Mouse (Mus musculus): ENCODE results near the gene Cfap97d1.

The Cfap97d1 gene

DNA sequence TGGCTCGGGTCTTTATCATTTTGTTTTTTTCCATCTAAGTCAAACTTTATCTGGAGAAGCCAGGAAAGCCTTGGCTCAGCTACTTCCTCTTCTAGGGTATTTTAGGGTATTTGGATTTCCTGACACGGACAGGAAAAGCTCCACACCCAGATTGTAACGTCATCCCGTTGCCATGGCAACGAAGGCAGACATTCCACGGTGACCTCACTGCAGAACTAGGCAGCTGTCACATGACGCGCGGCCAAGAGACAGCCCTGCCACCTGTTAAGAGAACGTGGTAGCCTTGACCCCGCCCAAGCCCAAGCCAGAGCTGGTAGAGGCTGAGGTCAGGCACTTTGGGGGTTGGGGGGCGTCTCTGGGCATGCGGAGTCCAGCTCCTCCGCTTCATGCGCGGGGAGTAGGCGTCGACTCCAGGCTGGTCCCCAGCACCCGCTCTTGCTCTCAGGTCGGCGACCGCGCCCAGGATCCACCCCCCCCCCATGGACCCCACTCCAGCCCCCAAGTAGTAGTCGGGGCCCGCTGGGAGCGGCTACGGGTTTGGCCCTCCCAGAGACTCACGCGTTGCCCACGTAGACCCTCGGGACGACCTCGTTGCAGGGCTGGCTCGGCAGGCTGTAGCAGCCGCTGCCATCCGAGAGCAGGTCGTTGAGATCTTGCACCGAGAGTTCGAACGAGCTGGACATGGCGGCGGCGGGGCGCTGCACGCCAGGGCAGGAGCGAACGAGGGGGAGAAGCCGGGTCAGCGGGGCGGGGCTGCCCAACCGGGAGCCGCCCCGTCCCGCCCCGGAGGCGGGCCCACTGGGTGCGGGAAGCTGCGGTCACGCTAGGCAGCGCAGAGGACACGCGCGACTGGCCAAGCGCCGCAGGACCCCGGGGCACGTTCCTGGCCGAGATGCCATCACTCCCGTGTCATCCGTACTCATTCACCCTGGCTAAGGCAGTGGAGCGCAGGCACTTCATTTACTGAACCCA is at the start of gene Cfap97d1:
Gene Cfap97d1 (plus strand): TSS at position 226 of the 972 bp plus-strand sequence.
- DNase-seq (ENCODE audit: low spot score) = peak; percentile 98

DNA sequence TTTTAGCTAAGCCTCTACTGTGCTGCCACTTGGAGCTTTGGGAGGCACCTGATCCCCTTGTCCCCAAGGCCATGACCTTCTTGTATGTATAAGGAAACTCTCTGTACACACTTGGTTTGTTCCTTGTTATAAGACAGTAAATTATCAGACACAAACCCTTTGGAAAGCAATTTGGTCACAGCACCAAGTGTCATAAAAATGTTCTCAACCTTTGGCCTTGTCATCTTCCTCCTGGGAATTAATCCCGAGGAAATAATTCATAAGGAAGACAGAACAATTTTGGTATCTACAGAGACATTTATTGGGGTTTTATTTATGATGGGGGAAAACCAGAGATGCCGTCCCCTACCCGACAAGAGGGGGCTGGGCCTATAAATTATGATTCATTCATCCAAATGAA is 48.3 kb upstream of the Cfap97d1 start:
- DNase-seq (ENCODE audit: low spot score) = no peak

DNA sequence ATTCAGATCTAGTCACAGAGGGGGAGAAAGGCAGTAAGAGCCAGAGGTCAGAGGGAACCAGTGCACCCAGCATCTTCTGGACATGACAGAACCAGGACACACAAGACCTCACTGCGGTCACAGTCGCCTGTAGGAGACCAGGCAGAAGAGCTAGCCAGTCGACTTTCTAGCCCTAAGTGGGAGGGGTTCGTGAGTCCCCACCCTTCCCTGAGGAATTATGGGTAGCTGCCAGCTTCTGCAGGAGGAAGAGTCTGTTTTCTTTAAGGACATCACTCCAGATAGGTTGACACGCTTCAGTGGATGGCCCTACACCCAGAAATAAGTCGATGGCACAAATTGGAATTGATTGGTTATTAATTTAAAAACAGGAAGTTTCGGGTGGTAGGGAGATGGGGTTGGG is 47.7 kb upstream of the Cfap97d1 start:
- DNase-seq (ENCODE audit: low spot score) = no peak

DNA sequence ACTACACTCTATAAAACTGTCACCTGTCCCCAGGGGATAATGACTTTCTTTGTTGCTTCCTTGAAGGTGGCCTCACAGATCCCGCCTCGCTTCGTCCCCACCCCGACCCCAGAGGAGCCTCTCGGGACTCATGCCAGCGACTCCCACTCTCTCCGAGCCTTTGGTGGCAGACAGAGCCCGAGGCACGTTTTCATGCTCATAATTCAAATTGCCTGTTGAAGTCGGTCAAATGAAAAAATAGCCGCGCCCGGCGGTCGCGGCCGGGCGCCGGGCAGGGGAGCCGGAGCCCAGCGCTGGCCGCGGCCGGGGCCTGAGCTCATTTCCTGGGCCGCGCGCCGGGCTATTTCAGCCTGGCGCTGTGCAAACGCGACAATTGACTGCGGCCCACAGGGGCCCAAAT is 47.0 kb upstream of the Cfap97d1 start:
- no peak for DNase-seq (ENCODE audit: low spot score)

DNA sequence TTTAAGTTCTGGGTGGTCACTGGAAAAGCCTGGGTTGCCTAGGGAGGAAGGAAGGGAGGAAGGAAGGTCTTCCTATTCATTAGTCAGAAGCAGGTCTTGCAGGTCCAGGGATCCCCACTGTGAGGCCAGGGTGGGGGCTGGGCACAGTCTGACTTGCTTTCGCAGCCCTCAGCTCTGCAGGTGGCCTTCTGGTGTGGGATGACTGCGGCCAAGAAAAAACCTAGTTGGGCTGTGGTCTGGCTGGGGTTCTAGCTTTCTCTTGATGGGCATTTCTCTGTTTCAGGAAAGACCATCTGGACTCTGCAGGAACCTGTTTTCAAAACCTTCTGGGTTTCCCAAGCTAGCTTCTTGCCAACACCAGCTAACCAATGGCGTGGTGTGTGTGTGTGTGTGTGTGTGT is 41.0 kb upstream of the Cfap97d1 start:
- no peak for DNase-seq (ENCODE audit: low spot score)

DNA sequence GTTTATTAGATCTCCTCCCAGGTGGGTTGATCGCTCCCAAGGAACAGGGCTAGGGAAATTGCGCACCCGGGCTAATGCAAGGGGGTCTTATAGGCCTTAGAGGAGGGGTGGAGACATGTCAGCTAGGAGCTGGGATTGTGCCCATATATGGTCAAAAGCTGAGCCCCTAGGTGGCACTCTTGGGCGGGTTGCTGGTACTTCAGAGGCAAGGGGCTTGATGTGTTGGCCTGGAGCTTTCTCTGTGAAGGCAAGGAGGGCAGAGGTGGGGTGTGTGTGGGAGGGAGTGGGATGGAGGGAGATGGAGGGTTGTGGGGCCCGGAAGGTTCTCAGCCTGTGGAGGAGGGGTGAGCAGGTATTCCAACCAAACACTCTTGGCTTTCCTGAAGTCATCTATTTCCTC is 37.6 kb upstream of the Cfap97d1 start:
- no peak for DNase-seq (ENCODE audit: low spot score)

DNA sequence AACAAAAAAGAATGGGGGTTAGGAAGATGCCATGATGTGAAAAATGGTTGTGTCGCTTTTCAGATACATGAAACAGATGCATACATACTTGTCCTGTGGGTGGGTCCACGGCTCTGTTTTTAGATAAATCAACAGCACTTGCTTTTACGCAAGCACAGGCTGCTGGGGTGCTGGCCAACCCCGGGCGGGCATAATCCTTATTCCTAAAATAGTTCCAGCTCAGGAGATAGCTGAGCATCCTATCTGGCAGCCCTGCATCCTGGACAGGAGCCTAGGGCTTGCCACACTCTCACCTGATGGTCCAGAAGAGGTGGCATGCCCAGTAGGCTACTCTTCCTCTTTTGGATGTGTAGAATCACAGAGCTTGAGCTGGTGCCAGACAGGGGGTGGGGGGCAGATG is 34.1 kb upstream of the Cfap97d1 start:
- DNase-seq (ENCODE audit: low spot score) = no peak

DNA sequence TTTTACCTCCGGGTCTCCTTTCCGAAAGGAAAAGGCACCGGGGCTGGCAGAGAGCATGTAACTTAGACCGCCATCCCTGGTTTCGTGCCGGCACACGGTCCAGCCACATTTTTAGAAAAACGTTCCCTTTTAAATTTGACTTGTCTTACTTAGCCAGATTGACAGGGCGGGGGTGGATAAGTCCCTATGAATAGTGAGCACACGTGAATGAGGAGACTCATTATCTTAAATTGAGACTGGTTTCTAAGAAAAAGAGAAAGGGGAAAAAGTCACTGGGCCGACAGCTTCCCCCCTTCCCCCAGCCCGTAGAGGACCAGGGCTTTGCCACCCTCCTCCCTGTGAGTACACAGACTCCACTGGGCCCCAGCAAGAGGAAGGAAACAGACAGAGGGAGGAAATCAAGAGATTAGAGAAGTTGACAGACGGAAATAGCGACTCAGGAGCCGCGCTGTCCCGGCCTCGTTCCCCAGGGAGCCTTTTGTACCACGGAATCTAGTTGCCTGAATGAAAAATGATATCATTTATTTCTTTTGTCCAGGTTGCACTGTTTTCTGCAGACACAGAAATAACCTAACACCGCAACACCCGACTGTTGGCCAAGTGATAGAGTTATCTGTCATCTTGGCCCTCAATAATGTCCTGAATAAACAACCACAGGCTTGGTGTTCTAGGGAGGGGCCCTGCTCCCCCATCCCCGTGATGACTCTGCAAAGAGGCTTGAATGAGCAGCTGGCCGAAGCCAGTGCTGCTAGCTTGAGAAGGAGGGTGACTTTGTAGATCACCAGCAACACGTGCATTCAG is 31.3 kb upstream of the Cfap97d1 start:
- no peak for DNase-seq (ENCODE audit: low spot score)

DNA sequence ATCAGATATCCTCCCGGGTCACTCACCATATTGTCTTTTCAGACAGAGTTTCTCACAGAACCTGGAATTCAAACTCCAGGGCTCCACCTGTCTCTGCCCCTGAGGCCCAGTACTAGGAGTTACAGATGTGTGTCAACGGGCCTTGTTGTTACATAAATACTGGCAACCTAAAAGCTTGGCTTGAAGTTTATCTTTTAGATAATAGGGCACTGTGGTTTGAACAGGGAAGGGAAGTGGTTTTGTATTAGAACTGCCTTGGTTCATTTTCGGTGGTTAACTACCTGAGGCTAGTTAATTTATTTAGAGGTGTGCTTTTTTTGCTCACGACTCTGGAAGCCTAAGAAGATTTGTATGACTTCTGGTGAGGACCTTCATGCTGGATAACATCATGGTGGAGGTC is 30.6 kb upstream of the Cfap97d1 start:
- no peak for DNase-seq (ENCODE audit: low spot score)

DNA sequence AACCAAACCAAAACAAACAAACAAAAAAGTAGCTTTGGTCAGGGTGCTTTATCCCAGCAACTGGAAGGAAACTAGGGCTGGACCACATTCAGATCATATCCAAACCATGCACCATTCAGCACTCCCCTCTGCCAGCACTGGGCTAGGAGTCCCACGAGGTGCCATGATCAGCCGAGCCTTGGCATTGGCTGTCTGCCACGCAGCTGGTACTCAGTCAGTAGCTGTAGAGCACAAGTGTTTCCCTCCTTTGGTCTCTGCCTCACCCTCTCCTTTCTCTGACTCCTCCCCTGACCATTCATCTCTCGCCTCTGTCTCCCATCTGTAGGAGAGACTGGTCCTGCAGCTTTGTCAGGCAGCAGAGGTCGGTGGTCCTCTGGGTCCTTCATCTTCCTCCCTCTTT is 26.6 kb upstream of the Cfap97d1 start:
- DNase-seq (ENCODE audit: low spot score) = no peak

DNA sequence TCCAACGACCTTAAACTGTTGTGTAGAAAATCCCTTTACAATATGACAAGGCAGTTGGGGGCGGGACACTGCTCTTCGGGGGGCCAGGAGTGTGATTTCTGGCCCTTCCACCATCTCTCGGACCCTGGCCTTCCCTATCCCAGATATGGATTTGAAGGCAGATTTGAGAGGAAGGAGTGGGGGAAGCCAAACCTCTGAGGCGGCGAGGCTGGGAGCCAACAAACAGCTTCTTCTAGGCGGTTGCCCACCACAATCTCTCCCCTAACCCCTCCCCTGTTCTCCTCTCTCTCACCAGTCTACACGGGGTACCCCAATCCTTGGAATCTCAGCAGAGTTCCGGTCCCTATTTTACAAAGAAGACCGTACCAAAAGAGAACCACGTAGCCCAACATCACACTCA is 21.0 kb upstream of the Cfap97d1 start:
- DNase-seq (ENCODE audit: low spot score) = no peak

DNA sequence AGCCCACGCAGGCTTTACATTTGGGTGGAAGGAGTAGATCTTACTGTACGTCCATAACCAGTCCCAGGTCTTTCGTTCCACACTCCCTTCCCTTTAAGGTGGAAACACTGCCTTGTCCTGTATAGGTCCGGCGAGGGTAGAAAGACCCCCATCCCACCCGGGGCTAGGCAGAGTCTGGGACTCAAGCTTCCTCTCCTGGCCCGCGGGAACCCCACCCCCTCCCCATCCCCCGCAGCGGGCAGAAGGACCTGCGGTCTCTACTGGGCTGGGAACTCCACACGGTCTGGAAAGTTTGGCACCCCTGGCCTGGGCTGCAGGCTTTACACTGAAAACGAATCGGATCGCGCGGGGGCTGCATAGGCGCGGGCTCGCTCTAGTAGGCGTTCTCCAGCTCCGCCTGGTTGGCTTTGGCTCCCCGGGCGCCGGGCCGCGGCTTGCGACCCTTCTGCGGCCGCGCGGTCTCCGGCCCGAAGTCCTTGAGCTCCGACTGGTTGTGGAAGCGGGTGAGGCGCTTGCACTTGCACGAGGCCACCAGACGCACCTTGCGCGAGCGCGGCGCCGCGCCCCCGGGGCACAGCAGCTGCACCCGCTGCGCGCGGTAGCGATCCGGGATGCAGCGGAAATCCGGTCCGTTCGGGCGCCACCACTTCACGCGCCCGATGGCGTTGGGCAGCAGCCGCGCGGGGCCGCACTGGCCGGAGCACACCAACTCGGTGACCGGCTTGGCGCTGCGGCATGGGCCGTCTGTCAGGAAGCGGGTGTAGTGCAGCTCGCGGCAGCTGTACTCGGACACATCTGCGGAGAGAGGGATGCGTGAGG is 20.4 kb upstream of the Cfap97d1 start:
- no peak for DNase-seq (ENCODE audit: low spot score)

DNA sequence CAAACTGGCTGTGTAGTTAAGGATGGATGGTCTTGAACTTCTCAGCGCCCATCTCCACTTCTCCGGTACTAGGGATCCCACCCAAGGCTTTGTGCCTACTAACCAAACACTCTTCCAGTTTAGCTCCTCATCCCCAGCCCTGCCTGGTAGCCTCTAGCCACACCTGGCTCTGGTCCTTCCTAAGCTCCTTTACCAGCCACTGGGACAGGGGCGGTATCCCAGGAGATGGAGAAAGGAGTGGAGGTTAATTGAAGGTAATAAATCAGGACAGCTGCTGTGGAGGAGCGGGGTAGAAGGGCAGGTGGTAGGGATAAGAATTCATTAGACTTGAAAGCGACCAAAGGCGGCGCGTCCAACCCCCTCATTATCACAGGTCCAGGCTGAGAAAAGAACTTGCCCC is 19.4 kb upstream of the Cfap97d1 start:
- no peak for DNase-seq (ENCODE audit: low spot score)

DNA sequence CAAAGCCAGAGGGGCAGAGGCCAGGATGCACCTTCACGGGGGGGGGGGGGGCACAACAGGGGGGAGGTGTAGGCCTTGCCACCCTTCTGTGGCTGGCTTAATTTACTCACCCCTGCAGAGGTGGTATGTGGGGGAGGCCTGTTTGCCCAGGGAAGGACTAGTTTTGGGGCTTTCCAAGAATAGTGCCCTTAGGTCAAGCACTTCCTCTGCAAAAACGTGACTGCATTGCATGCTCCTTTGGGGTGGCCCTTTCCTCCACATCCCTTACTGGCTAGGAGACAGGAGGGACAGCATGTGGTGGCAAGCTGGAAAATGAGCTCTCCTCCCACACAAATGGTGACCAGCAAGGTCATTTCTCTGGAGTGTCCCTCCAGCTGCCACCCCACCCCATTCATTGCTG is 18.5 kb upstream of the Cfap97d1 start:
- DNase-seq (ENCODE audit: low spot score) = no peak

DNA sequence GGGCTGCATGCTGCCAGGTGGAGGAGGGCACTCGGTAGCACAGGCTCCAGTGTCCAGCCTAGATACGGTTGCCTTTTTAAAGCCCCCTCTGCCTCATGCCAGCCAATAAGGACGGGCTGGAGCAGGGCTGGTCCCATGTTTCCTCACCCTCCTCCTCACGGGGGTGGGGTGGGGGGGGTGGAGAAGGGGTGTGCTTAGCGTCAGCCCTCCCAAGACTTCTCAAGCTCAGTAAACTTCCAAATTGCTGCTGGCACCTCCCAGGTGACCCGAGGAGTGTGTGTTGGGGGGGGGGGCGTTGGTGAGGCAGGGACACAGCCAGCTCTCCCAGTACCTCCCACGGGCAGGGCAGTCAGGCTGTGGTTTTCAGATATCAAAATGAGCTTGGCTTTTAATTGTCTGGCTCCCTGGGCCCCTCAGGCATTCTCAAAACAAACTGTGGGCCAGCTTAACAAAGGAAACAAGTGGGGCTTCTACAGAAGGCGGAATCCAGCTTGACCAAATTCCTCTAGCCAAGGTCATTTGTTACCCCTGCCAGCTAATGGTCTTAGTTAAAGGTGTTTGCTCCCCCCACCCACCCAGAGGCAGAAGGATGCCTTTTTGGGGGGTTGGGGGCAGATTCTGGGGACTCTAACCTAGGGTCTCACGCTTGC is 17.0 kb upstream of the Cfap97d1 start, which contains the start of gene Sost:
Gene Sost (minus strand): TSS at position 51 of the 650 bp plus-strand sequence.
- DNase-seq (ENCODE audit: low spot score) = no peak

DNA sequence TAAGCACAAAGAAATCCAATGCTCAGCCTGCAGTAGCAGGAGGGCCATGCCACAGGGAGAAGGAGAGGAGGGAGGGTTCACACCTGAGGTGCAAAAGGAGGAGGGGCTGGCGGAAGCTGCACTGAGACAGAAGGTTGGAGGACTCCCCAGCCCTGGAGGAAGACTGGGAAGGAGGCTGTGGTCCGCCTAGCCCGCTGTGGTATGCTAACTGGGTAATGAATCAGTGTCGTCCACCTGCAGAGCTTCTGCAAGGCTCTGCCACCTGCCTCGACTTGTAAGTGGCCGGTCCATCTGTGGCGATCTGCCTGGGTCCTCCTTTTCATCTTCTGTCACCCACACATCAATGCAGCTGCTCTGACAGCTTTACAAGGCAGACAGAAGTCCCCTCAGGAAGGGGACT is 15.8 kb upstream of the Cfap97d1 start:
- DNase-seq (ENCODE audit: low spot score) = no peak

DNA sequence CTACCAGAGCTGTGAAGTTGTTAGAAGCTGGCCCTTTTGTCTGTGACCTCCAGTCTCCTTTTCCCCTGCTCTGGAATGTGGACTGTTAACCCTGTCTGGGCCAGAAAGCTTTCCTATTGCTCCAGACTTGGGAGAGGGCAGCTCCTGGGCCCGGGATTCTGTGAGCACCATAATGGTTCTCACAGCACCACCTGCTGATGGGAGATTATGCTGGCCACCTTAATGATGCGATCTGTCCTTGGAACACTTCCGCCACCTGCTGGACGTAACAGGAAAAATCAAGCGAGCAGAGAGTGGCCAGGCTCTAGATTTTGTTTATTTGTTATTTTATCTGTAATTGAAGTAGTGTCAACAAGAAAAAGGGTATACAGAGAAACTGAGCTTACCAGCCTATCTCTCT is 15.3 kb upstream of the Cfap97d1 start:
- peak; percentile 90 for DNase-seq (ENCODE audit: low spot score)

DNA sequence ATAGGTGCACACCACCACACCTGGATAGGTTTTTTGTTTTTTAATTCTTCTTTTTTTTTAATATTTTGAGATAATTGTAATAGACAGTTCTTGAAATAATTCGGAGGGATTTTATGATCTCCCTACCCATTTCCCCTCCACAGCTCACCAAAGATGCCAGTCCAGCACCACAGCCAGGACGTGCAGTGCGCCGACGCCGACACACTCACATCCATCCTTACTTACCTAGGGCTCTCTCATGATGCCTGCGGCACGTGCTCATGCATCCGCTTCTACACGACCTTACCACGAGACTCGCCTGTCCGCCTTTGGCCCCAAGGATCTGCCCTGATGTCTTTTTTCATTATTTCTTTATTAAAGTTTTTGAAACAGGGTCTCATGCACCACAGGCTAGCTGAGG is 14.2 kb upstream of the Cfap97d1 start:
- no peak for DNase-seq (ENCODE audit: low spot score)

DNA sequence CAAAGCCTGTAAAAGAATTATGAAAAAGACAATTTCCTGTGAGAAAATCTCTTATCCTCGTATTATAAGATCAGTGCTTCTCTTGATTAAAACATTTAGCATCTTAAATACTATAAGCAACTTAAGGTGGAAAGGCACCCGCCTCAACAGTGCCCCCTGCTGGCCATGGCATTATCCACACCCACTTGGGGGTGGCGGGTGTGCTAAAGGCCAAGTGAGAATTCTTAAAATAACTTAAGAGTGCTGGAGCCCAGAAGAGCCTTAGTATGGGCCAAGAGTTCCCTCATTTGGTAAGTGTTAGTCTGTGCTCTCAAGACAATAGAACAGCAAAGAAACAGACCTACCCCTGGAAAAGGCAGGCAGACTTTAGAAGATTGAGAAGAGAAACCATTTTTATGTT is 12.7 kb upstream of the Cfap97d1 start:
- no peak for DNase-seq (ENCODE audit: low spot score)

DNA sequence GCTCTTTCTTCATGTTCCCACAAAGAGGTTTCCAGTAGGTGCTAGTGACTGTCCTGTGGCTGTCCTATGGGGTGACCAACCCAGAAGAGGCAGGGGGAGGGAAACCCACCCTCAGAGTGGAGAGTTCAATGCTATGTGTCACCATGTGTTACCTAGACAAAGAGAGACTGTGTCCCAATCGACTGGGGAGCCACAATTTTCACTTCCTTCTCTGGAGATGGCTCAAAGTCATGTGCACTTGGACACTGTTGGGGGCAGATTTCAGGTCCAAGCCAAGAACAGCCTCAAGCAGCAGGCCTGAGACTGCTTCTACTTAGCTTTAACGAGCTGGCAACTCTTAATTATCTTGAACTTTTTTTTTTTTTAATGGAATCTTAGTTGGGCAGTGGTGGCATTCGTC is 12.0 kb upstream of the Cfap97d1 start:
- DNase-seq (ENCODE audit: low spot score) = no peak

DNA sequence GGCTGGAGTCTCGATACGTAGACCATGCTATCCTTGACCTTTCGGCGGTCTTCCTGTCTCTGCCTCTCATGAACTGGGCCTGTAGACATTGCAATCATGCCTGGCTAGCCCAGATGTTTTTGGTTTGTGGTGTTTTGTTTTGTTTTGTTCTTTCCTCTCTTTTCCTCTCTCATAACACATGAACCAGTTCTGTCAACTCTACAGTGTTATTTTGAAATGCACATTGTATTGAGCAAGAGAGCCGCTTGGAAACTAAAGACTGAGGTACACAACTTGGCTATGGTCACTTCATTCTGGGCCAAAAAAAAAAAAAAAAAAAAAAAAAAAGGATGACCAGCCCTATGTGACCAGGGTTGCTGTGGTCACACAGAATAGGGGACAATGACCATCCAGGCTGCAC is 11.4 kb upstream of the Cfap97d1 start:
- no peak for DNase-seq (ENCODE audit: low spot score)

DNA sequence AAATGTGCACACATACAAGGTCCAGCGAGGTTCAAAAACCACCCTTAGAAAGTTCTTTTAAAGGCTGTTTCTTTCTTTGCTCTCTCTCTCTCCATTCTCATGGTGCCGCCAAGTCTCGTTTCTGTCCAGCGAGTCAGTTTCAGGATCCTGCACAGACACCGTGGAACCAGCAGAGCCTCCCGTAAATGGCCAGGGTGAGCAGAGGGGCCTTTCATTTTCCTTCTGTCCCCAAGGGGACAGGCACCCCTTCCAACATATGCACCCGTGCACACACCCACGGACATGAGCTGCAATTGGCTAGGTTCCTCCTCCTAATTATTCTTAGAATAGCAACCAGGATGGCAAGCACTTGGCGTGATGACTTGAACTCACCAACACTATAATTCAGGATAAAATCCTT is 10.6 kb upstream of the Cfap97d1 start:
- no peak for DNase-seq (ENCODE audit: low spot score)

Data from layer of hippocampus, adult 11-12 months (tissue).